Mouse (Mus musculus) liver, adult 2 months (tissue): Measurements from ENCODE around the gene 4930518I15Rik.

Experiments used
- CTCF ChIP-seq: fragments of 200-500 bp; IDR thresholded peaks from 2 replicates; pipeline ENCODE4 v1.5.1; 2011; ENCODE audit warnings: low read depth, low read length, control low read depth
- POLR2A ChIP-seq: fragments of 200-500 bp; IDR thresholded peaks from 2 replicates; pipeline ENCODE4 v1.6.1; 2011; ENCODE audit warnings: low read length, control low read depth; ENCODE audit not compliant: insufficient read depth; ENCODE audit errors: extremely low read depth

- TF ChIP-seq CTCF, result no peak
- TF ChIP-seq POLR2A, result no peak
These were observed 7.2 kb downstream of the 4930518I15Rik start for GRCm38 (mm10) chr2:156850505-156850904.
